ENCODE assay signal across 20 mouse cellular contexts in genomic region chr13:54880204-54880603, GRCm38 (mm10).
DNase-seq lines count a peak whose midpoint lies in the region; TF ChIP-seq lines count a peak whose summit lies in the region.
"Had no signal": no experiment of that assay in that cellular context is flagged by ENCODE, and none has a peak within 500 bp of the region (broad histone marks: within the 10 kb centered on the region; RNA-seq: fewer than 3 reads in every experiment).

No protein-coding gene starts in this region.

- no peak for TF ChIP-seq CTCF in layer of hippocampus, adult 2 months (conservative IDR thresholded peaks at IDR 0.05)

- H3K4me3 ChIP-seq in layer of hippocampus, adult 2 months, result no peak overlapping the region
- H3K4me3 ChIP-seq: gastrocnemius, adult 2 months; limb, embryonic 13.5 days; liver, embryonic 13.5 days; myocyte had no signal

- DNase-seq in cerebellum, postnatal 14 days, result peak; percentile 46 to 57
- no peak for DNase-seq in cerebellum, postnatal 25 days
- DNase-seq in layer of hippocampus, adult 2 months (ENCODE audit: low spot score in 2 of 2), result no peak
- DNase-seq in layer of hippocampus, postnatal 25 days (ENCODE audit: extremely low spot score in 1 of 2, low spot score in 1 of 2), result no peak
- DNase-seq in right cerebral cortex, postnatal 10 days (ENCODE audit: low spot score in 2 of 2), result peak; percentile 63 to 66
- DNase-seq in right cerebral cortex, postnatal 4 days, result no peak
- no peak for DNase-seq in lung, postnatal 14 days
- DNase-seq: adrenal gland, postnatal 36 days; B cell, adult 2 months; gastrocnemius, adult 2 months; heart, postnatal 10 days; kidney, adult 9 months; kidney, postnatal 25 days; liver, embryonic 13.5 days; lung, embryonic 14.5 days; lung, postnatal 4 days; retina, postnatal 1 day had no signal

- H3K27ac ChIP-seq in layer of hippocampus, adult 2 months, result peak overlapping the region; percentile 91
- H3K27ac ChIP-seq: gastrocnemius, adult 2 months; limb, embryonic 13.5 days; liver, embryonic 13.5 days; stomach, postnatal 0 days had no signal

Comparison
In these comparisons a context has a peak if more than half of its experiments do, and no peak if none do; other contexts are left out.
1. DNase-seq: peak in cerebellum, postnatal 14 days (2 of 2) and right cerebral cortex, postnatal 10 days (2 of 2); none in cerebellum, postnatal 25 days (0 of 2), layer of hippocampus, adult 2 months (0 of 2), layer of hippocampus, postnatal 25 days (0 of 2), right cerebral cortex, postnatal 4 days (single experiment) and lung, postnatal 14 days (single experiment).